Mouse (Mus musculus) myocyte (in vitro differentiated cells): Measurements from ENCODE around the gene Cdk13. TPM values are rescaled to one million over a fixed set of nuclear protein-coding genes. Genes with fewer than 3 reads are reported as not detected.

Source experiments
- H3K27me3 ChIP-seq: one replicate; pipeline ENCODE4 v1.6.1; 2011; ENCODE audit not compliant: control insufficient read depth, insufficient read depth, insufficient read length
- H3K36me3 ChIP-seq: one replicate; pipeline ENCODE4 v1.6.1; 2011; ENCODE audit not compliant: control insufficient read depth, insufficient read depth
- H3K4me2 ChIP-seq: one replicate; pipeline ENCODE4 v1.6.1; 2011; ENCODE audit warnings: low read depth, control low read depth
- H3K4me3 ChIP-seq: one replicate; pipeline ENCODE4 v1.5.1; 2011; ENCODE audit warnings: mild to moderate bottlenecking, control low read depth, moderate library complexity
- H3K79me2 ChIP-seq: one replicate; pipeline ENCODE4 v1.6.1; 2011; ENCODE audit not compliant: control insufficient read depth, insufficient read depth
- H3ac ChIP-seq: one replicate; pipeline ENCODE4 v1.6.1; 2011; ENCODE audit not compliant: control insufficient read depth, insufficient read length
- CEBPB ChIP-seq: IDR thresholded peaks from 2 replicates; pipeline ENCODE4 v1.6.1; 2011; ENCODE audit warnings: mild to moderate bottlenecking, moderate library complexity; ENCODE audit not compliant: poor library complexity, insufficient read depth, severe bottlenecking
- E2F4 ChIP-seq: IDR thresholded peaks from one replicate; pipeline ENCODE4 v1.6.1; 2011; ENCODE audit warnings: mild to moderate bottlenecking, control low read depth, moderate library complexity; ENCODE audit not compliant: insufficient read depth
- MAX ChIP-seq: IDR thresholded peaks from one replicate; pipeline ENCODE4 v1.6.1; 2011; ENCODE audit warnings: low read depth, mild to moderate bottlenecking, control low read depth
- MYOD1 ChIP-seq, 3 experiments: IDR thresholded peaks; one replicate each; pipeline ENCODE4 v1.6.1; 2011; ENCODE audit warnings: control low read depth in 2 of 3, low read depth in 2 of 3, mild to moderate bottlenecking in 2 of 3, moderate library complexity in 1 of 3; ENCODE audit not compliant: insufficient read length in 2 of 3, control insufficient read depth in 1 of 3
- MYOG ChIP-seq, 3 experiments: IDR thresholded peaks; one replicate each; pipeline ENCODE4 v1.6.1; 2011; ENCODE audit warnings: control low read depth in 2 of 3, low read depth in 2 of 3, mild to moderate bottlenecking in 2 of 3; ENCODE audit not compliant: insufficient read length in 2 of 3, control insufficient read depth in 1 of 3, insufficient read depth in 1 of 3
- POLR2A ChIP-seq: IDR thresholded peaks from one replicate; pipeline ENCODE4 v1.6.1; 2011; ENCODE audit warnings: low read depth, mild to moderate bottlenecking, control low read depth, moderate library complexity; ENCODE audit not compliant: insufficient read length
- POLR2AphosphoS2 ChIP-seq: IDR thresholded peaks from one replicate; pipeline ENCODE4 v1.6.1; 2011; ENCODE audit warnings: low read depth, control low read depth; ENCODE audit not compliant: insufficient read length
- REST ChIP-seq: IDR thresholded peaks from one replicate; pipeline ENCODE4 v1.6.1; 2011; ENCODE audit warnings: mild to moderate bottlenecking, control low read depth, moderate library complexity; ENCODE audit not compliant: insufficient read depth, insufficient read length
- SRF ChIP-seq: IDR thresholded peaks from one replicate; pipeline ENCODE4 v1.6.1; 2011; ENCODE audit warnings: low read depth; ENCODE audit not compliant: control insufficient read depth, insufficient read length
- TCF12 ChIP-seq: IDR thresholded peaks from one replicate; pipeline ENCODE4 v1.6.1; 2011; ENCODE audit warnings: mild to moderate bottlenecking, control low read depth; ENCODE audit not compliant: poor library complexity, insufficient read depth, severe bottlenecking
- TCF3 ChIP-seq: IDR thresholded peaks from one replicate; pipeline ENCODE4 v1.6.1; 2011; ENCODE audit warnings: low read depth, control low read depth; ENCODE audit not compliant: insufficient read length
- USF1 ChIP-seq: IDR thresholded peaks from one replicate; pipeline ENCODE4 v1.6.1; 2011; ENCODE audit warnings: low read depth, mild to moderate bottlenecking, control low read depth, moderate library complexity
- polyA plus RNA-seq: library from polyadenylated mRNA; unstranded; fragments of >200 nt; fragmentation: generic; extraction: Trizol; gene quantifications from one replicate; pipeline ENCODE4 v1.2.1, GENCODE M21; 2012; ENCODE audit warnings: missing spikeins

Cdk13 gene
- polyA plus RNA-seq, 1 experiment: 11.6 TPM

- TF ChIP-seq REST (no peak), POLR2A (no peak), CEBPB (no peak), SRF (no peak), MYOG (IDR thresholded peaks at IDR 0.05; ENCODE audit: control insufficient read depth in 1 of 3, insufficient read depth in 1 of 3, insufficient read length in 2 of 3, low read depth in 2 of 3) (no peak), POLR2AphosphoS2 (no peak), MAX (no peak), E2F4 (no peak), USF1 (no peak), TCF3 (no peak), TCF12 (no peak), MYOD1 (IDR thresholded peaks at IDR 0.05; ENCODE audit: control insufficient read depth in 1 of 3, insufficient read length in 2 of 3, low read depth in 2 of 3) (no peak)
- Histone ChIP-seq H3K4me2 (peak overlapping the region; percentile 41), H3K4me3 (no peak overlapping the region), H3K36me3 (no peaks in the 10 kb centered on the region), H3K27me3 (no peaks in the 10 kb centered on the region), H3K79me2 (peaks cover 25% of the 10 kb centered on the region), H3ac (no peak overlapping the region)
These were observed 99.6 kb downstream of the Cdk13 start for GRCm38 (mm10) chr13:17705188-17705826.

DNA sequence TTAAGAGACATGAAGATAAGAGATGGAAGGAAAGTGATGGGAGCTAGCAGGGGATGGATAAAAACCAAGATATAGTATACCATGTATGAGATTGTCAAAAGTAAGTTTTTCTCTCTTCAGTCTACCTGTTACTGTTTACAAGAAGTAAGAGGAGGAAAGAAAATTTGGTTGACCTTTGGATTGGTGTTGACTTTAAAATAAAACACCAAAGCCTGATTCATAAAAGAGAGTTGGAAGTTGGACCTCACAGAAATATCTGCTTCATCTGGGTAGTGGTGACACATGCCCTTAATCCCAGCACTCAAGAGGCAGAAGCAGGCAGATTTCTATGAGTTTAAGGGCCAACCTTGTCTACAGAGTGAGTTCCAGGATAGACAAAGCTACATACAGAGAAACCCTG lies 102.6 kb downstream of the Cdk13 start:
- H3K4me2 ChIP-seq: no peak overlapping the region
- no peak overlapping the region for H3K4me3 ChIP-seq
- H3K36me3 ChIP-seq: no peaks in the 10 kb centered on the region
- H3K27me3 ChIP-seq: no peaks in the 10 kb centered on the region
- TF ChIP-seq REST (no peak), CEBPB (no peak), MYOG (IDR thresholded peaks at IDR 0.05; ENCODE audit: control insufficient read depth in 1 of 3, insufficient read depth in 1 of 3, insufficient read length in 2 of 3, low read depth in 2 of 3) (no peak), POLR2A (no peak), POLR2AphosphoS2 (no peak), MAX (no peak), SRF (no peak), TCF3 (no peak)
- no peak overlapping the region for H3ac ChIP-seq
- peaks cover 43% of the 10 kb centered on the region for H3K79me2 ChIP-seq

DNA sequence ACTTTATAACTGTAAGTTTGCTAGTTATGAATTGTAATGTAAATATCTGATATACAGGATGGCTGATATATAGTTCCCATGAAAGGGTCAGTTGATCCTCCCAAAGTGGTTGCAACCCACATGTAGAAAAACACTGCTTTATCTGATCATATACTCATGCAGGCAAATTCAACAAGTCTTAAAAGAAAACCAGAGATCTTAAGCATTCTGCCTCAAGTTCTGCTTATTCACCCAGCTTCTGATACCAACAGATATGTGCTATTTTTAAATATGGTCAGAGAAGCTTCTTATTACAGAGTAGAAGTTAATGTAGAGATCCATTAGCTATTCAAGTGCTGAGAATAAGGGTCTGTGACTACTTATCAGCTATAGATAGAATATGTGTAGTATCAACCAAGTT lies 103.6 kb downstream of the Cdk13 start:
- TF ChIP-seq TCF12: no peak
- no peak for TF ChIP-seq MAX
- no peak for TF ChIP-seq POLR2A
- TF ChIP-seq POLR2AphosphoS2: no peak
- TF ChIP-seq E2F4: no peak
- no peak for TF ChIP-seq MYOD1 (IDR thresholded peaks at IDR 0.05; ENCODE audit: control insufficient read depth in 1 of 3, insufficient read length in 2 of 3, low read depth in 2 of 3)
- no peak for TF ChIP-seq TCF3
- TF ChIP-seq REST: no peak
- no peak for TF ChIP-seq CEBPB
- TF ChIP-seq USF1: no peak
- TF ChIP-seq MYOG (IDR thresholded peaks at IDR 0.05; ENCODE audit: control insufficient read depth in 1 of 3, insufficient read depth in 1 of 3, insufficient read length in 2 of 3, low read depth in 2 of 3): no peak
- TF ChIP-seq SRF: no peak
- H3K36me3 ChIP-seq: no peaks in the 10 kb centered on the region
- H3K79me2 ChIP-seq: peaks cover 53% of the 10 kb centered on the region
- H3K4me2 ChIP-seq: no peak overlapping the region
- H3ac ChIP-seq: no peak overlapping the region
- H3K4me3 ChIP-seq: no peak overlapping the region
- H3K27me3 ChIP-seq: no peaks in the 10 kb centered on the region

- H3K4me2 ChIP-seq: no peak overlapping the region
- no peak overlapping the region for H3ac ChIP-seq
- H3K79me2 ChIP-seq: peaks cover 55% of the 10 kb centered on the region
- TF ChIP-seq POLR2AphosphoS2 (no peak), CEBPB (no peak), TCF3 (no peak), REST (no peak), MAX (no peak), SRF (no peak), MYOG (IDR thresholded peaks at IDR 0.05; ENCODE audit: control insufficient read depth in 1 of 3, insufficient read depth in 1 of 3, insufficient read length in 2 of 3, low read depth in 2 of 3) (no peak), E2F4 (no peak)
- no peaks in the 10 kb centered on the region for H3K27me3 ChIP-seq
- no peaks in the 10 kb centered on the region for H3K36me3 ChIP-seq
- H3K4me3 ChIP-seq: no peak overlapping the region
These were observed 104.7 kb downstream of the Cdk13 start for GRCm38 (mm10) chr13:17700090-17700715.

DNA sequence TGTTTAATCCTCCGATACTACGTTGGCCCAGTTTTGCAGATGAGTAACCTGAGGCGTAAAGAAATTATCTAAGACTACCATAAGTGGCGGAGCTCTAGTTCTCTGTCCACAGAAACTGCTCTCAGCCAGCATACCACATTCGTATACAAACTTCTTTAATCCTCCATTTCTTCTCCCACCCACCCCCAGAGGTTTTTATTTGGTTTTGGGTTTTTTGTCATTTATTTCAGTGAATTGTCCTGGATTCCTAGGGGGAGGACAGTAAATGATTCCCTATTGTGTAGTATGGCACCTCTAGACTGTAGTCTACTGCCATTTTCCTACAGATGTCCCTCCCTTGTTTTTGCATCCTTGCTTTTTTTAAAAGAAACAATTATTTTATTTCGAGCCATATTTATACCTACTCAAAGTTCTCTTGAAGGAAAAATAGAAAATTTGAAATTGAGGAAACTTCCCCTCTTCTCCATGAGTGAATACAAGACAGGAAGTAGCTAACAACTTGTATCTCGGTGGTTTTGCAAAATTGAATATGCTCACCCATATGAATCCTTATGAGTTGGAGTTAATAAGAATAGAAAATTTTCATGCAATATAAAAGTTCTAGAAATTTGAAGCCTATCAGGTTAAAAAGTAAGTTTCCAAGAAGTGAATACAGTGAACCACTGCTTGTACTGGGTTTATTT lies 108.9 kb downstream of the Cdk13 start:
- Histone ChIP-seq H3ac (peak overlapping the region; percentile 58), H3K4me3 (peak overlapping the region; percentile 76), H3K27me3 (no peaks in the 10 kb centered on the region), H3K79me2 (peaks cover 51% of the 10 kb centered on the region), H3K36me3 (no peaks in the 10 kb centered on the region), H3K4me2 (peak overlapping the region; percentile 84)
- no peak for TF ChIP-seq REST
- TF ChIP-seq POLR2A: no peak
- TF ChIP-seq MYOD1 (IDR thresholded peaks at IDR 0.05; ENCODE audit: control insufficient read depth in 1 of 3, insufficient read length in 2 of 3, low read depth in 2 of 3): no peak
- no peak for TF ChIP-seq SRF
- TF ChIP-seq TCF12: no peak
- TF ChIP-seq USF1: no peak
- no peak for TF ChIP-seq MYOG (IDR thresholded peaks at IDR 0.05; ENCODE audit: control insufficient read depth in 1 of 3, insufficient read depth in 1 of 3, insufficient read length in 2 of 3, low read depth in 2 of 3)
- TF ChIP-seq POLR2AphosphoS2: no peak
- TF ChIP-seq TCF3: no peak
- no peak for TF ChIP-seq CEBPB
- TF ChIP-seq MAX: no peak
- TF ChIP-seq E2F4: no peak
